Mouse (Mus musculus) thymus, adult 2 months (tissue): Measurements from ENCODE around the gene Borcs5.

Experiments used
- CTCF ChIP-seq: fragments of 200-500 bp; IDR thresholded peaks from 2 replicates; pipeline ENCODE4 v1.5.1; 2012; ENCODE audit warnings: mild to moderate bottlenecking, control low read depth, low read length, moderate library complexity, borderline replicate concordance; ENCODE audit not compliant: control insufficient read depth, poor library complexity, insufficient read depth; ENCODE audit errors: extremely low read depth
- POLR2A ChIP-seq: fragments of 200-500 bp; IDR thresholded peaks from 2 replicates; pipeline ENCODE4 v1.6.1; 2012; ENCODE audit warnings: mild to moderate bottlenecking, low read length, control low read depth, moderate library complexity; ENCODE audit not compliant: control insufficient read depth, poor library complexity, insufficient read depth; ENCODE audit errors: extremely low read depth

GRCm38 (mm10) chr6:134706467-134706866 is 67.2 kb downstream of the Borcs5 start:
- TF ChIP-seq POLR2A (no peak), CTCF (no peak)
